Mouse (Mus musculus) mature B cell (primary cell): Measurements from ENCODE around the gene Lrsam1.

ENCODE experiments used
- in situ Hi-C: fragments of 300-500 bp; cut with MboI; formaldehyde crosslinking; loops from 2 replicates; pipeline ENCODE4 v1.14.3; 2019

Lrsam1 gene

DNA sequence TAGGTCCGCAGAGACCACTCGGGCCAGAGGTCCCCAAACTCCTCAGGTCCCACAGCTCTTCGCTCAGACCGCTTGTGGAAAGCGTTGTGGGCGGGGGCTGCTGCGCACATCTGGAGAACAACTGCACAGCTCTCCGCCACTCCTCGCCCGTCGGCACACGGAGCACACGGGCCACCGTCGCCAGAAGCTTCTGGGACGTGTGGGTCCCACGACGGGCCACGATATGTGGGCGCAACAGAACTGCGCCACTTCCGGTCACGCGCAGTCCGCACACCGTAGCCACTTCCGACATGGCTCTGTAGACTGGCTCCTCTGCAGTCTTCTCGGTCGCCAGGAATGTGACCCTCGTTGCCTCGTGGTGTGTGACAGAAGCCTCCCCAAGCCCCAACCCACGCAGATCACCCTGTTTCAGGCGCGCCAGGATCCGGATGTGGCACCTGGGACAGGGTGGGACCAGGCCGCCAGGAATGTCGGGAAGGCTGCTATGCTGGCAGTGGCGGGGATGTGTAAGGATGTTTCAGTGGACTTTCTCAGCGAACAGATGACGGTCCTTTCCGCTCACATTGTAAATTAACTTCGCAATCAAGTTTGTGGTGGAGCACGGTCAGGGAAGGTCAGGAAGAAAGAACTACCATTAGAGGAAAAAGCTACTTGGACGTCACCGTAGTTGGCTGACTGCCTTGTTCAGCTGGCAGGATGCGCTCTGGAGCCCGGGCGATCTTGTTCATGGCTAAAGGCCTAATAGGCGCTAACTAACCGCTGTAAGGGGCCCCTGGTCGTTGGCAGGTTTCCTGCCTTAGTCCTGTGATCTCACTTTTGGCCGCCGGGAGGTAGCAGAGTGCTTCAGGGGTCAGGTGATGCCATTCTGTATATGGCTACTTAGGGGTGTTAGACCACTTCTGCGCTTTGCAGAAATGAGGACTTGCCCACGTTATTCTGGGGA lies 5.5 kb upstream of the Lrsam1 start:
- in situ Hi-C loops: no loop called here

- in situ Hi-C loops: no loop called here
These were observed 4.8 kb upstream of the Lrsam1 start for GRCm38 (mm10) chr2:32966184-32966688.

- in situ Hi-C loops: no loop called here
These were observed 4.2 kb upstream of the Lrsam1 start for GRCm38 (mm10) chr2:32965511-32966183.

- in situ Hi-C loops: no loop called here
These were observed 3.4 kb upstream of the Lrsam1 start for GRCm38 (mm10) chr2:32964659-32965457.

GRCm38 (mm10) chr2:32963981-32964380 lies 2.6 kb upstream of the Lrsam1 start:
- in situ Hi-C loops: no loop called here

- in situ Hi-C loops: no loop called here
These were observed 2.1 kb upstream of the Lrsam1 start for GRCm38 (mm10) chr2:32963544-32963943.

GRCm38 (mm10) chr2:32962875-32963220 lies 1.4 kb upstream of the Lrsam1 start:
- in situ Hi-C loops: no loop called here

DNA sequence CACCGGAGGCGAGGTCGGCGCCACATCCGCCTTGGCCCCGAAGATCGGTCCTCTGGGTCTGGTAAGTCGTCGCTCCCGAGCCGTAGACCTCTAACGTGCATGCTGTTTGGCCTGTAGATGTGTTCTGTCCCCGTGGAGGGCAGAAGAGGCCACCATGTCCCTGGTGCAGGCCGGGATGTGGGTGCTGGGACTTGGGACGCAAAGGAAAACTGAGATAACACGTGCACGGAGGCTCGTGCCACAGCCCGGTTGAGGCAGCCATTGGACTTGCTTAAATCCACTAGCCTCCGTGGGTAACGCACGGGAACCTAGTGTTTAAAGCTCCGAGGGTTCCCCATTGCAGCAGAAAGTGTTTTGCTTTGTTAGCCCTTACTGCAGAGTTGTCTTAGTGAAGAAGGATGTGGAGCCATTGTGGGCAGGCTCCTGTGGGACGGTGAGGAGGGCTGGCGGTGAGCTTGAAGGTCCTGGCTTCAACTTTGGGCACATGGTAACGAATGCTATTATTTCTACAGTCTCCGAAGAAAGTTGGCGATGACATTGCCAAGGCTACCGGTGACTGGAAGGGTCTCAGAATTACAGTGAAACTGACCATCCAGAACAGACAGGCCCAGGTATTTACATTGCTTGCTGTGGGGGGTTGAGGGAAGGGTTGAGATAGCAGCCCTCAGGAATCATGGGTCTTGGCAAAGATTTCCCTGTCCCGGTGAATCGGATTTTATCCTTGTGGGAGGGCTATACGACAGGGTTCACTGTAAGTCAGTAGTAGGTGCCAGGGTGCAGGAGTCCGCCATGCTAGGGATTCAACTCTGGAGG lies 854 bp upstream of the Lrsam1 start:
- in situ Hi-C loops: no loop called here

DNA sequence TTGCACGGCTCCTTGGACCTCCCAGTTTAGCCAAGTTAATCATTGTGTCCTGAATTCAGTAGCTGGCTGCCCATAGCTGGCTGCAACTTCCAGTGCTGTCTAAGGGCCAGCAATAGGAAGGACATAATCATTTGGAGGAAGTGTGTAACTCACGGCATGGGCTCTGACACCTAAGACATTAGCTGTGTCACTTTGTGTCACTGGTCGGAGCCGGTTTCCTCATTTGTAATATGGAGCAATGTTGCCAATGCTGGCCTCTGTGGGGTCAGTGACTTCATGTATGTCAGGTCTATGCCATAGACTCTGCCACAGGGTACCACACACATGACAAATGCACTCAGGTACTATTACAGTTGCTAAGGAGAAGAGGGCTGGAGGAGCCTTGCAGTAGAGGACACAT lies 1.1 kb downstream of the Lrsam1 start:
- in situ Hi-C loops: no loop called here

- in situ Hi-C loops: no loop called here
These were observed 4.1 kb downstream of the Lrsam1 start for GRCm38 (mm10) chr2:32957344-32957743.

GRCm38 (mm10) chr2:32954581-32954980 lies 6.8 kb downstream of the Lrsam1 start:
- in situ Hi-C loops: no loop called here

DNA sequence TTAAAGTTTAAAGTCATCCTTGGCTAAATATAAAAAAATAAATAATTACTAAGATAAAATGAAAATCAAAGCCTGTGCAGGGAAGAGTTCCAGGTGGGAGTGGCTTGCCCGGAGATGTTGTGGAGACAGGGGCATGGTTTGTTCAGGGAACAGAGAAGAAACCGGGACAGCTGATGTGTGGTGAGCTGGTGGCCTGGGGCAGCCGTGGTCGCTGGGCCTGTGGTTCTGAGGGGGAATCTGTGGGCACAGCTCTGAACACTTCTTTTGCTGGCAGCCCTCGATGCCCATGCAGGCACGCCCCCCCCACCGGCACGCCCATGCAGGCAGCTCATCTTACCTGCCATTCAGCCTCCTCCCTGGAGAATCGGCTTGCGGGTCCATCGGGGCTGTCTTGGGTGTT lies 14.0 kb downstream of the Lrsam1 start:
- in situ Hi-C loops: no loop called here

DNA sequence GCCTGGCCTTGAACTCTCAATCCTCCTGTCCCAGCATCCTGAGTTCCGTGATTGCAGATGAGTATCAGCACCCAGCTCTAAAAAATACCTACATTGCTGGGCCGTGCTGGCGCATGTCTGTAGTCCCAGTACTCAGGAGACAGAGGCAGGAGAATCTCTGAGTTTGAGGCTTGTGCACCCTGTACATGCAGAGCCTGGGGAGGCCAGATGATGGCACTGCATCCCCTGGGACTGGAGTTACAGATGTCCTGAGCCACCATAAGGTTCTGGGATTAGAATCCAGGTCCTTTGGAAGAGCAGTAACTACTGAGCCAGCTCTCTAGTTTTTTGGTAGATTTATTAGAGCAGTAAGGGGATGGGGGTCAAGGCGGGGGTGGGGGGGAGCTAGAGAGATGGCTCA lies 20.9 kb downstream of the Lrsam1 start:
- in situ Hi-C loops: no loop called here

- in situ Hi-C loops: no loop called here
These were observed 22.0 kb downstream of the Lrsam1 start for GRCm38 (mm10) chr2:32939418-32939817.

- in situ Hi-C loops: no loop called here
These were observed 22.7 kb downstream of the Lrsam1 start for GRCm38 (mm10) chr2:32938741-32939140.

DNA sequence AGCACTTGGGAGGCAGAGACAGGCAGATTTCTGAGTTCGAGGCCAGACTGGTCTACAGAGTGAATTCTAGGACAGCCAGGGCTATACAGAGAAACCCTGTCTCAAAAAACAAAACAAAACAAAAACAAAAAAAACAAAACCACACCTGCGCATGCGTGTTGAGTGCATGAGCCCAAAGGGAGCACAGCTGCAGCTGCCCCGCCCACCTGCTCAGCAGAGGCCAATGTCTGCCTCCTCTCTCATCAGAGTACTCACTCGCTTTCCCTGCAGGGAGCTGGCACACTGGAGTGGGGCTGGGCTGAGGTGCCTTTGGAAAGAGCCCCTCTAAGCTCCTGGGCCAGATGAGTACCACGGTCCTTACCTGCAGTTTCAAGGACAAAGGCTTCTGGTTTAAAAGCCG lies 29.7 kb downstream of the Lrsam1 start:
- in situ Hi-C loops: no loop called here

- in situ Hi-C loops: no loop called here
These were observed 32.2 kb downstream of the Lrsam1 start for GRCm38 (mm10) chr2:32928947-32929829.

- in situ Hi-C loops: no loop called here
These were observed 33.0 kb downstream of the Lrsam1 start for GRCm38 (mm10) chr2:32928235-32928946.

- in situ Hi-C loops: no loop called here
These were observed 33.7 kb downstream of the Lrsam1 start for GRCm38 (mm10) chr2:32927624-32928234.
